Mouse (Mus musculus) neural tube, embryonic 12.5 days (tissue): ENCODE results near the gene Madd. TPM values are rescaled to one million over a fixed set of nuclear protein-coding genes. Genes with fewer than 3 reads are reported as not detected.

Experiments
- ATAC-seq: fragments of 200-750 bp; cut with Nextera tagmentation; 2 replicates; pipeline ENCODE4 v1.8.0; 2017; ENCODE audit warnings: low read depth, mild to moderate bottlenecking, moderate TSS enrichment, moderate library complexity; ENCODE audit not compliant: low FRiP score
- H3K27ac ChIP-seq: fragments of 300-500 bp; sonication (generic); 2 replicates; pipeline ENCODE4 v1.5.1; 2016
- H3K27me3 ChIP-seq: fragments of 300-500 bp; sonication (generic); replicated peaks from 2 replicates; pipeline ENCODE4 v1.6.1; 2016; ENCODE audit warnings: mild to moderate bottlenecking
- H3K36me3 ChIP-seq: fragments of 300-500 bp; sonication (generic); 2 replicates; pipeline ENCODE4 v1.6.1; 2016; ENCODE audit warnings: mild to moderate bottlenecking
- H3K4me1 ChIP-seq: fragments of 300-500 bp; sonication (generic); 2 replicates; pipeline ENCODE4 v1.6.1; 2016
- H3K4me2 ChIP-seq: fragments of 300-500 bp; sonication (generic); replicated peaks from 2 replicates; pipeline ENCODE4 v1.6.1; 2016; ENCODE audit warnings: mild to moderate bottlenecking
- H3K4me3 ChIP-seq: fragments of 300-500 bp; sonication (generic); 2 replicates; pipeline ENCODE4 v1.5.1; 2016
- H3K9ac ChIP-seq: fragments of 300-500 bp; sonication (generic); 2 replicates; pipeline ENCODE4 v1.6.1; 2016; ENCODE audit warnings: mild to moderate bottlenecking
- H3K9me3 ChIP-seq: fragments of 300-500 bp; sonication (generic); 2 replicates; pipeline ENCODE4 v1.6.1; 2016; ENCODE audit warnings: mild to moderate bottlenecking
- WGBS: fragments of 180-500 bp; shearing (Covaris S2); methylation state at CpG from one replicate; pipeline ENCODE4 v1.1.7; 2016; 5-methylcytosine and 5-hydroxymethylcytosine counted together
- polyA plus RNA-seq: library from polyadenylated mRNA; unstranded; fragments of >200 nt; fragmentation: Nextera tagmentation; extraction: Ambion mirVana; gene quantifications from 2 replicates; pipeline ENCODE4 v1.2.1, GENCODE M21; 2016

The Madd gene
- polyA plus RNA-seq, 1 experiment from 2014 or later = 42.0 TPM

DNA sequence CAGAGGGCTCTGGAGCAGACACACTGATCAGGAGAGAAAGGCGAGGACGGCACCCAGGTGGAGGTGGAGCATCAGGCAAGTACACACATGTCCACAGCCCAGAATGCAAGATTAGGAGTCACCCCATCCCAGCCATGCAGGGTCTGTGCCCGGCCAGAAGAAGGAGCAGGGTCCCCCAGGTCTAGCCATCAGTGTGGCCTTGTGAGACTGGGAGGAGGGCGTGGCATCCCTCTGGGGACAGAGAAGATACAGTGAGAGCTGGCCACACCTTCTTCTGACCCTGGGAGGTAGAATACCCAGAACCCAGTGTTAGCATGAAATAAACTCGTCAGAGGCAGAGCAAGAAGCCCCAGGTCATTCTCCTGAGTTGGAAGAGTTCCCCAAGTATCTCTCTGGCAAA is 44.3 kb downstream of the Madd start:
- H3K27me3 ChIP-seq = no peaks in the 10 kb centered on the region
- H3K9ac ChIP-seq = no peak overlapping the region
- no peak overlapping the region for H3K27ac ChIP-seq
- H3K4me3 ChIP-seq = no peak overlapping the region
- no peak overlapping the region for H3K4me2 ChIP-seq
- peaks cover 63% of the 10 kb centered on the region for H3K36me3 ChIP-seq
- ATAC-seq = no peak
- WGBS = 76% methylated on average over 5 of the region's 5 CpGs
- H3K9me3 ChIP-seq = no peaks in the 10 kb centered on the region
- H3K4me1 ChIP-seq = no peaks in the 10 kb centered on the region

DNA sequence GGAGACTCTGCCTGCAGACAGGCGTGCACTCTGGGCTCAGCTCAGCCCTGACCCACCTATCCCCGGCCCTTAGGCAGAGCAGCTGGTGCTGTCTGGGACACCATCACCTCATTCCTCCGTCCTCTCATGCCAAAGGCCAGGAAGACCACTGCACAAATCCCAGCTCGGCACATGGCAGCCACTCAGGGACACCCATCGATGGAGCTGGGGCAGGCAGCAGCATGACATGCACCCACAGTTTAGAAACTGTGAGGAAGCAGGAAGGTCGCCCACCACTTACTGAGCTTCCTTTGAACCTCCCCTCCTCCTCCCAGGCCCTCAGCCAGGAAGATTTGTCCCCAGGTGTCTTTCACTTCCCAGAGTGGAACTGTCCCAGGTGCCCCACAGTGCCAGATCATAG is 46.2 kb downstream of the Madd start:
- H3K9me3 ChIP-seq = no peaks in the 10 kb centered on the region
- WGBS = 88% methylated on average over 6 of the region's 6 CpGs
- no peak overlapping the region for H3K4me2 ChIP-seq
- H3K27ac ChIP-seq = no peak overlapping the region
- H3K27me3 ChIP-seq = no peaks in the 10 kb centered on the region
- H3K4me1 ChIP-seq = no peaks in the 10 kb centered on the region
- ATAC-seq = no peak
- no peak overlapping the region for H3K4me3 ChIP-seq
- H3K36me3 ChIP-seq = peaks cover 49% of the 10 kb centered on the region
- no peak overlapping the region for H3K9ac ChIP-seq

DNA sequence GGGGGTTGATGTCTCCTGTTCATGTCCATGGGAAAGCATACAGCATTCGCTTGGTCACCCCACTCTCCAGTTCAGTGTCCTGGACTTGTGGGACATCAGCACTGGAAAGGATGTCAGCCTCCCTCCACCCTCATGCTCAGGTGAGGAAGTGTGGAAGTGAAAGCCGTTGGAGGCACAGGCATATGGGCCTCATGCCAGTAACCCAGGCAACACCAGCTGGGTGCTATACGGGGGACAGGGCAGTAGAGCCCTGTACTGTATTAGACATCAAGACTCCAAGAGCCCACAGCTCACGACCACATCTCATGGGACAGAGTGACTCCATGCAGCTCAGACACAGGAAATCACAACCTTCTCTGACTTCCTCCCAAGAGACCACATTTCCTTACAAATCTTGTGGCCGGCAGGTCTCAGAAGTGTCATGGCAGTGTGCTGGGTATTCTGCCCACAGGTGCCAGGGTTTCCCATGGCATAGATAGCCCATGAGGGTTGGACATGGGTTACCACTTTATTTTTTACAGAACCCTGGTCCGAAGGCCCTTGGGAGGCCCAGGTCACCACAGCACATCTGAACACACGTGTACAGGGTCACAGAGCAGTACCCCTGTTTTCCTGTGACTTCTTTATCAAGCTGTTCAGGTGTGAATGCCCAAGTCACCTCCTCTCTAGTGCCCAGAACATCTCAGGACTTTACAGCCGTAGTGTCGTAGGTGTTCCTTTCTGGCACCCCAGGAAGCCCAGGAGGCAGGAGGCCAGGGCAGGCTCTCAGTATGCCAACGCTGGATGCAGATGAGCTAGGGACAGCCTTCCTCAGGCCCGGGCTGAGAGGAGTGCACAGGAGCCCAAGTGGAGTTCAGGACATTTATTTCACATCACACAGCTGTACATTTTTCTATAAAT is 46.9 kb downstream of the Madd start:
- ATAC-seq = no peak

DNA sequence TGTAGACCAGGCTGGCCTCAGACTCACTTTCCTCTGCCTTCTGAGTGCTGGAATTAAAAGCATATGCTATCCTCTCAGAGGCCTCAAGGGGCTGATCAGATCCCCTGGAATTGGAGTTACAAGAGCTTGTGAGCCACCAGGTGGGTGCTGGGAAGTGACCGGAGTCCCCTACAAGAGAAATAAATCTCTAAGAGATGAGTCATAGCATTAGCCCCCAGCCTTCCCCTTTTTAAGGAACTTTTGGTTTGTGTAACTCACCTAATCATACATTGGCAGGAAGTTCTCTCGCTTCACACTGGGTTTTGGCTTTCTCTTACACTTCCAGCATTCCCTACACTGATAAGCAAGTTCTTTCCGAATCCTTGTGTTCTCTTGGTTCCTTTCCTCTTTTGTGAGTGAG is 51.6 kb downstream of the Madd start:
- Histone ChIP-seq H3K36me3 (peaks cover under 1% of the 10 kb centered on the region; the same call in 1 of the 2 replicates), H3K4me1 (no peaks in the 10 kb centered on the region), H3K4me3 (no peak overlapping the region), H3K27me3 (no peaks in the 10 kb centered on the region), H3K4me2 (no peak overlapping the region), H3K9me3 (no peaks in the 10 kb centered on the region), H3K27ac (no peak overlapping the region), H3K9ac (no peak overlapping the region)
- WGBS = 78% methylated on average over 3 of the region's 3 CpGs
- no peak for ATAC-seq

More for the DNA sequence above, 46.9 kb downstream of the Madd start:
- Histone ChIP-seq H3K4me3 (no peak overlapping the region), H3K27me3 (no peaks in the 10 kb centered on the region), H3K9ac (no peak overlapping the region), H3K36me3 (peaks cover 42% of the 10 kb centered on the region), H3K27ac (no peak overlapping the region), H3K9me3 (no peaks in the 10 kb centered on the region), H3K4me1 (no peaks in the 10 kb centered on the region), H3K4me2 (no peak overlapping the region)
- 85% methylated on average over 11 of the region's 11 CpGs for WGBS

DNA sequence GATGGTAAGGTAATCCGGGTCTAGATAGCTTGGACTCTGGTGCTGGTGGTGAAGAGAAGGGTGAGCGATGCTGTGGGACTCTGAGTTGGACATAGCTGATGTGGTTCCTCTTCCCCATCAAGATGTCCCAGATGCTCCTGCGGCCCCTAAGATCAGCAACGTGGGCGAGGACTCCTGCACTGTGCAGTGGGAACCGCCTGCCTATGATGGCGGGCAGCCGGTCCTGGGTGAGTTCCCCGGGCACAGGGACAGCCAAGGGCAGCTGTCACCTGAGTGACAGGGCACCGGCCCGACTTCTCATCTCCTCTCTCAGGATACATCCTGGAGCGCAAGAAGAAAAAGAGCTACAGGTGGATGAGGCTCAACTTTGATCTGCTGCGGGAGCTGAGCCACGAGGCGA is 52.4 kb downstream of the Madd start:
- no peaks in the 10 kb centered on the region for H3K27me3 ChIP-seq
- no peak overlapping the region for H3K9ac ChIP-seq
- H3K4me3 ChIP-seq = no peak overlapping the region
- H3K27ac ChIP-seq = no peak overlapping the region
- WGBS = 91% methylated on average over 15 of the region's 15 CpGs
- H3K4me2 ChIP-seq = no peak overlapping the region
- H3K36me3 ChIP-seq = no peaks in the 10 kb centered on the region
- no peaks in the 10 kb centered on the region for H3K4me1 ChIP-seq
- no peak for ATAC-seq
- H3K9me3 ChIP-seq = no peaks in the 10 kb centered on the region

DNA sequence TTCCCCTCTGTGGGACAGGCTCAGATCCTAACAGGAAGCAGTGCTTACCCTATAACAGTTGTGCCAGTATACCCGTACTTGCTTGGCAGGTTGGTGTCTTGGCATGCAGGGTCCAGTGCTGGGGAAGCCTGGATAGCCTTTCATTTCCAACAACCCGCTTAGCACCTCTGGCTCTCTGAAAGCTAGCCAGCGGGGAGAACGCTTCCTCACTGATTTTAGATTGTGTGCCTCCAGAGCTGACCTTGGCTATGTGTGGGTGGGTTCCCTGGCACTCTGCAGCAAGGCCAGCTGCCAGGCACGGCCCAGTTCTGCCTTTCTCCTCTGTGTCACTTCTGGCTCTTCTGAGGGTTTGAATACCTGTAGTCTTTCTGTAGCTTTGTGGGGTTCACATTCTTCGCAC is 53.5 kb downstream of the Madd start:
- H3K4me1 ChIP-seq = no peaks in the 10 kb centered on the region
- no peaks in the 10 kb centered on the region for H3K36me3 ChIP-seq
- H3K4me2 ChIP-seq = no peak overlapping the region
- no peaks in the 10 kb centered on the region for H3K9me3 ChIP-seq
- no peak overlapping the region for H3K27ac ChIP-seq
- H3K4me3 ChIP-seq = no peak overlapping the region
- no peak overlapping the region for H3K9ac ChIP-seq
- H3K27me3 ChIP-seq = no peaks in the 10 kb centered on the region
- 91% methylated on average over 6 of the region's 6 CpGs for WGBS
- no peak for ATAC-seq

DNA sequence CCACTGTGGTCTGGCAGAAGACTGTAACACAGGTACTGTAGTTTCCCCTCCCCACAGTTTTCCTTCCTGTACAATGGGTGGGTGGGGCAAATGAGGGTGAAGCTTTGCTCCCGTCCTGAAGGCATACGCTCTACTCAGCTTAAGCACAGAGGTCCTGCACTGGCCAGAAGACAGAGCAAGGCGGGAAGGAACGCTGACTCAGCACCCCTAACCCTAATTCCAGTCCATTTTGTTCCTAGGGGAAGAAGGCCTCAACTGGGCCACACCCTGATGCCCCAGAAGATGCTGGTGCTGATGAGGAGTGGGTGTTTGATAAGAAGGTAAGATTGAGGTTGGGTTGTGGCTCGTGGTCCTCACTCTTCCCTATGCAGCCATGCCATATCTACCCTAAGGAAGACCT is 54.9 kb downstream of the Madd start:
- no peaks in the 10 kb centered on the region for H3K36me3 ChIP-seq
- 85% methylated on average over 5 of the region's 5 CpGs for WGBS

DNA sequence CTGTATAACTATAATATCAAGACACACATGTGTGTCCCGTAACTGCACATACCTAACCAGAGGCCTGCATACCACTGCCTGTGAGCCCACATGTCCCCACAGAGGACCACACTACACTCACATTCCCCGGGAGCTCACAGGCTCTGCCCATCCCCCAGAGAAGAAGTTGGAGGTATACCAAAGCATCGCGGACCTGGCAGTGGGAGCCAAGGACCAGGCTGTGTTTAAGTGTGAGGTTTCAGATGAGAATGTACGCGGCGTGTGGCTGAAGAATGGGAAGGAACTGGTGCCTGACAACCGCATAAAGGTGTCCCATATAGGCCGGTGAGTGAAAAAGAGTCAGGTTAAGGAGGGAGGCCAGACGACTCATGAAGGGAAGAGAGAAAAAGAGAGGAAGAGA is 58.5 kb downstream of the Madd start:
- Histone ChIP-seq H3K27me3 (no peaks in the 10 kb centered on the region; the same call in 1 of the 2 replicates), H3K36me3 (no peaks in the 10 kb centered on the region), H3K4me1 (no peaks in the 10 kb centered on the region), H3K4me2 (no peak overlapping the region), H3K9me3 (no peaks in the 10 kb centered on the region), H3K4me3 (no peak overlapping the region), H3K27ac (no peak overlapping the region), H3K9ac (no peak overlapping the region)
- 86% methylated on average over 10 of the region's 10 CpGs for WGBS
- no peak for ATAC-seq

More for the DNA sequence above, 54.9 kb downstream of the Madd start:
- Histone ChIP-seq H3K4me1 (no peaks in the 10 kb centered on the region), H3K9me3 (no peaks in the 10 kb centered on the region), H3K4me3 (no peak overlapping the region), H3K27me3 (no peaks in the 10 kb centered on the region; the same call in 1 of the 2 replicates), H3K4me2 (no peak overlapping the region), H3K9ac (no peak overlapping the region), H3K27ac (no peak overlapping the region)
- ATAC-seq = no peak

DNA sequence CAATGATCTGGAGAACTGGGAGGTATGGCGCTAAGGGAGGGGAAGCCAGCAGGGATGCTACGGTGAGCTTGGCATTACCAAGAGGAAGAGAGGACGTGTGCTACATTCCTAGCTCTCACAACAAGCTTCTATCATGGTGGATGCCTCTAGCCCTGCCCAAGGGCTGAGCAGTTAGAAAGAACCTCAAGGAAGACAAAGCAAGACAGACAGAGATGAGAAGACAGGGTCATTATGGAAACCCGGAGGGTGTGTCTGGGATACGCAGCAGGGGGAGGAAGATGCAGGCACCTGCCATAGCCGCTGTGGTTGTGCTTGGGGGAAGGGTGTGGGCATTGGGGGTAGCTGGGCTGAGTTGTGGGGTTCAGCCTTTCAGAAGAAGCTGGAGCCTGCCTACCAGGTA is 60.1 kb downstream of the Madd start:
- H3K4me2 ChIP-seq = no peak overlapping the region
- H3K4me1 ChIP-seq = no peaks in the 10 kb centered on the region
- no peak overlapping the region for H3K9ac ChIP-seq
- ATAC-seq = no peak
- H3K27ac ChIP-seq = no peak overlapping the region
- H3K9me3 ChIP-seq = no peaks in the 10 kb centered on the region
- no peak overlapping the region for H3K4me3 ChIP-seq
- 75% methylated on average over 6 of the region's 6 CpGs for WGBS
- H3K36me3 ChIP-seq = no peaks in the 10 kb centered on the region
- no peaks in the 10 kb centered on the region; the same call in 1 of the 2 replicates for H3K27me3 ChIP-seq

DNA sequence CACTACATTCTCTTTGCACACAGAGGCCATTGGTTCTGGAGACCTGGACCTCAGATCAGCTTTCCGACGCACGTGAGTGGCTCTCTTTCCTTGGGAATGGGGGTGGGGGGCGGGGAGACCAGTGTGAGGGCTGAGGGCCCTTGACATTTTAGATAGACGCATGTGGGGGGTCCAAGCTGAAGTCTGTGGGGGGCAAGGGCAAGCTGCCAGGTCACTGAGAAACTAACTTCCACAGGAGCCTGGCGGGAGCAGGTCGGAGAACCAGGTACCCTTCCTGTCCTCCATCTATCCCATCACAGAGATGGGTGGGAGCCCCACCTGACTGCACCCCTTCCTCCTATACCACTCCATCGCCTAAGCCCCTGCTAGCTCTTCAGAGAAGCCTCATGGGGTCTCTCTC is 62.1 kb downstream of the Madd start:
- no peaks in the 10 kb centered on the region for H3K9me3 ChIP-seq
- H3K4me1 ChIP-seq = no peaks in the 10 kb centered on the region
- no peaks in the 10 kb centered on the region; the same call in 1 of the 2 replicates for H3K27me3 ChIP-seq
- H3K9ac ChIP-seq = no peak overlapping the region
- H3K4me2 ChIP-seq = no peak overlapping the region
- no peaks in the 10 kb centered on the region for H3K36me3 ChIP-seq
- WGBS = 74% methylated on average over 8 of the region's 8 CpGs
- no peak for ATAC-seq
- H3K27ac ChIP-seq = no peak overlapping the region
- no peak overlapping the region for H3K4me3 ChIP-seq

DNA sequence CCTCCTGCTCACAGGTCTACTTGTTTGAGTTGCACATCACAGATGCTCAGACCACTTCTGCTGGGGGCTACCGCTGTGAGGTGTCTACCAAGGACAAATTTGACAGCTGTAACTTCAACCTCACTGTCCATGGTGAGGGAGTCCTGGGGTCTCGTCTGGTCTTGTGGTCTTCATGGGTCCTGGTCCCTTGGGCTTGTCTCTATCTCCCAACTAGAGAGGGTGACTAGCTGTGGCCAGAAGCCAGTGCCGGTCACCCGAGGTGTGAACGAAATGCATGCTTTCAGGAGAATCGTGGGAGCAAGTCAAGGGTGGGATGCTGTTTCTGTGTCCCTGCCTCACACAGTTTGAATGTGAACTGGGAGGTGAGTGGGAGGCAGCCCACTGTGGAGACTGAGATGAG is 62.6 kb downstream of the Madd start:
- Histone ChIP-seq H3K27me3 (peaks cover 4% of the 10 kb centered on the region; the same call in 1 of the 2 replicates), H3K36me3 (no peaks in the 10 kb centered on the region), H3K4me3 (no peak overlapping the region), H3K4me1 (no peaks in the 10 kb centered on the region), H3K9ac (no peak overlapping the region), H3K9me3 (no peaks in the 10 kb centered on the region), H3K4me2 (no peak overlapping the region), H3K27ac (no peak overlapping the region)
- ATAC-seq = no peak
- WGBS = 88% methylated on average over 6 of the region's 6 CpGs

DNA sequence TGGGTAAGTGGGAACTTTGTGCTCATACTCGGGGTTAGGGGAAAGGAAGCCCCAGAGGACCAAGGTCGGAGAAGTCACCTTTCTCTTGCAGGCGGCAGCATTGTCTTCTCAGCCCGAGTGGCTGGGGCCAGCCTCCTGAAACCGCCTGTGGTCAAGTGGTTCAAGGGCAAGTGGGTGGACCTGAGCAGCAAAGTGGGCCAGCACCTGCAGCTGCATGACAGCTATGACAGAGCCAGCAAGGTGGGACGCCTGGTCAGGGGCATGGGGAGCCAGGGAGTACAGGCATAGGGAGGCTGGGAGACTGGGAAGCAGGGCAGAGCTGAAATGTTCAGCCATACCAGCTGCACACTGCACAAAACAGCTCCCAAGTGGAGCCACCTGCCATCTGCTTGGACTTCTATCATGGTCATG is 63.4 kb downstream of the Madd start:
- WGBS = 77% methylated on average over 6 of the region's 6 CpGs
- H3K9ac ChIP-seq = no peak overlapping the region

DNA sequence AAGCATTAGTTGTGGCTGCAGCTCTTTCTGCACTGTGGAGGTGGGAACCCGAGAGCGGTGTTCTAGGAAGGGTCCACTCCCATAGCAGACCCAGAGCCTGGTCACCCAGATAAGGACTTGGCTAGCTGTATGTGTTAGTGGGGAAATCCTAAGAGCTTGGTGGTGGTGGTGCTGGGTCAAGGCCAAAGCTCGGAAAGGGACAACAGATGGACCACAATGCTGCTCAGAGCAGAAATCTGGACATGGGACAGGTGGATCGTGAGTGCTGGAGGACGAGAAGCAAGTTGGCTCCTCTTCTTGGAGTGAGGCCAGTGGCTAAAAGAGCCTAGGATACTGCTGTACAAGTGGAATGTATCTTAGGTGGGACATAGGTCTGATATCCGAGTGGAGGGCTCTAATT is 64.1 kb downstream of the Madd start:
- Histone ChIP-seq H3K9me3 (no peaks in the 10 kb centered on the region), H3K27ac (no peak overlapping the region), H3K36me3 (no peaks in the 10 kb centered on the region), H3K4me1 (peaks cover 6% of the 10 kb centered on the region), H3K27me3 (peaks cover 6% of the 10 kb centered on the region; the same call in 1 of the 2 replicates), H3K4me3 (no peak overlapping the region), H3K9ac (no peak overlapping the region), H3K4me2 (no peak overlapping the region)
- no peak for ATAC-seq
- 88% methylated on average over 6 of the region's 6 CpGs for WGBS

More for the DNA sequence above, 63.4 kb downstream of the Madd start:
- Histone ChIP-seq H3K27ac (no peak overlapping the region), H3K27me3 (peaks cover 6% of the 10 kb centered on the region; the same call in 1 of the 2 replicates), H3K36me3 (no peaks in the 10 kb centered on the region), H3K4me1 (peaks cover 4% of the 10 kb centered on the region), H3K4me2 (no peak overlapping the region), H3K4me3 (no peak overlapping the region), H3K9me3 (no peaks in the 10 kb centered on the region)
- no peak for ATAC-seq
